In genomic region chrX:71215113-71215708, GRCm38 (mm10) we compare ENCODE assay signal across 8 mouse cellular contexts. TPM values are rescaled to one million over a fixed set of nuclear protein-coding genes. Genes with fewer than 3 reads are reported as not detected.
A peak's percentile ranks its signal among the peaks of the same experiment; 100 is the strongest.
DNase-seq lines count a peak whose midpoint lies in the region; ATAC-seq and TF ChIP-seq lines count a peak whose summit lies in the region.

No protein-coding gene starts in this region.

- H3K9ac ChIP-seq in liver, embryonic 15.5 days = peak overlapping the region; percentile 43; the same call in 1 of the 2 replicates
- 0 out of 2 replicates have a peak overlapping the region, but pooled peaks have one; percentile 29 for H3K9ac ChIP-seq in neural tube, embryonic 14.5 days (replicated peaks; ENCODE audit: low read depth, low read length)

- no peaks in the 10 kb centered on the region for H3K36me3 ChIP-seq in kidney, adult 2 months (ENCODE audit: control insufficient read depth, insufficient read depth, low read length)
- H3K36me3 ChIP-seq in E14TG2a.4 (ENCODE audit: insufficient read depth, low read length) = no peaks in the 10 kb centered on the region
- H3K36me3 ChIP-seq in liver, embryonic 15.5 days (replicated peaks) = no peaks in the 10 kb centered on the region
- no peaks in the 10 kb centered on the region for H3K36me3 ChIP-seq in neural tube, embryonic 14.5 days (ENCODE audit: control insufficient read depth, insufficient read depth, low read length)

- under 1% methylated on average over 27 of the region's 27 CpGs for WGBS in kidney, adult 2 months
- WGBS in liver, embryonic 15.5 days (ENCODE audit: insufficient replicate concordance) = 8% methylated on average over 27 of the region's 27 CpGs
- 24% methylated on average over 23 of the region's 27 CpGs for WGBS in neural tube, embryonic 14.5 days

- H3K9me3 ChIP-seq in E14TG2a.4 (ENCODE audit: low read length) = no peaks in the 10 kb centered on the region
- H3K9me3 ChIP-seq in liver, embryonic 15.5 days (replicated peaks) = no peaks in the 10 kb centered on the region
- no peaks in the 10 kb centered on the region for H3K9me3 ChIP-seq in neural tube, embryonic 14.5 days (ENCODE audit: control insufficient read depth, low read length)

- H3K27ac ChIP-seq in kidney, adult 2 months (ENCODE audit: insufficient read depth, low read depth, low read length) = 0 out of 2 replicates have a peak overlapping the region, but pooled peaks have one; percentile 35
- H3K27ac ChIP-seq in liver, embryonic 15.5 days (replicated peaks) = no peak overlapping the region
- H3K27ac ChIP-seq in neural tube, embryonic 14.5 days (ENCODE audit: low read depth, low read length) = no peak overlapping the region

- no peak for TF ChIP-seq CTCF in kidney, adult 2 months (conservative IDR thresholded peaks at IDR 0.05; ENCODE audit: insufficient read depth, insufficient read length, low read depth, low read length)
- TF ChIP-seq CTCF in E14TG2a.4 (conservative IDR thresholded peaks at IDR 0.05; ENCODE audit: low read length) = no peak

- H3K27me3 ChIP-seq in kidney, adult 2 months (replicated peaks; ENCODE audit: control insufficient read depth, insufficient read depth, low read length) = no peaks in the 10 kb centered on the region
- H3K27me3 ChIP-seq in E14TG2a.4 (ENCODE audit: insufficient read depth, low read length) = no peaks in the 10 kb centered on the region
- no peaks in the 10 kb centered on the region for H3K27me3 ChIP-seq in liver, embryonic 15.5 days
- no peaks in the 10 kb centered on the region for H3K27me3 ChIP-seq in neural tube, embryonic 14.5 days (ENCODE audit: control insufficient read depth, insufficient read depth, low read length)

- peak; percentile 35 for DNase-seq in kidney, adult 2 months
- DNase-seq in kidney, adult 9 months = no peak
- DNase-seq in embryo, embryonic 10.5 days (ENCODE audit: low spot score) = peak; percentile 1
- DNase-seq in heart, postnatal 4 days = peak; percentile 23
- DNase-seq in cerebellum, adult 9-11 months = no peak

- H3K4me3 ChIP-seq in kidney, adult 2 months (ENCODE audit: insufficient read depth, low read depth, low read length) = peak overlapping the region; percentile 97
- peak overlapping the region; percentile 78 for H3K4me3 ChIP-seq in E14TG2a.4 (replicated peaks; ENCODE audit: low read length)
- peak overlapping the region; percentile 60 for H3K4me3 ChIP-seq in liver, embryonic 15.5 days (replicated peaks)
- H3K4me3 ChIP-seq in neural tube, embryonic 14.5 days (ENCODE audit: low read depth, low read length) = peak overlapping the region; percentile 38

- no peak for TF ChIP-seq POLR2A in kidney, adult 2 months (IDR thresholded peaks at IDR 0.05; ENCODE audit: low read depth, low read length)

- peak; percentile 74 for ATAC-seq in liver, embryonic 15.5 days (ENCODE audit: insufficient read depth)
- ATAC-seq in neural tube, embryonic 14.5 days (ENCODE audit: low read depth) = peak; percentile 88

- H3K4me1 ChIP-seq in kidney, adult 2 months (ENCODE audit: control insufficient read depth, insufficient read depth, low read length) = no peaks in the 10 kb centered on the region; the same call in 1 of the 2 replicates
- peaks cover 14% of the 10 kb centered on the region for H3K4me1 ChIP-seq in E14TG2a.4 (replicated peaks; ENCODE audit: low read depth, low read length)
- 0 out of 2 replicates have a peak, but pooled peaks cover 3% of the 10 kb centered on the region for H3K4me1 ChIP-seq in liver, embryonic 15.5 days (replicated peaks)
- no peaks in the 10 kb centered on the region for H3K4me1 ChIP-seq in neural tube, embryonic 14.5 days (ENCODE audit: control insufficient read depth, insufficient read depth, low read length)

- peak overlapping the region; percentile 74 for H3K4me2 ChIP-seq in liver, embryonic 15.5 days
- peak overlapping the region; percentile 51 for H3K4me2 ChIP-seq in neural tube, embryonic 14.5 days (ENCODE audit: low read depth, low read length)

RNA-seq across cellular contexts. Expression of gene Mtm1, which starts 4.6 kb away (rescaled TPM):
- 2.9 and 3.1 TPM in 2 replicates for polyA plus RNA-seq in kidney, adult 2 months (2012; rRNA removed)
- 10 to 100 TPM; 11.6 to 12.4 TPM for total RNA-seq in heart, postnatal 4 days (2021)
- polyA plus RNA-seq in liver, embryonic 15.5 days (2015; fragmentation: Nextera tagmentation; extraction: Ambion mirVana) = 3.6 and 4.4 TPM in 2 replicates
- polyA plus RNA-seq in neural tube, embryonic 14.5 days (2014; fragmentation: Nextera tagmentation; extraction: Ambion mirVana) = 7.8 and 8.2 TPM in 2 replicates

Comparison
In these comparisons a context has a peak if more than half of its experiments do, and no peak if none do; other contexts are left out.
1. DNase-seq: peak in kidney, adult 2 months (single experiment), embryo, embryonic 10.5 days (single experiment) and heart, postnatal 4 days (single experiment); none in kidney, adult 9 months (single experiment) and cerebellum, adult 9-11 months (single experiment).
2. H3K4me3 ChIP-seq: peak in every context shown above with its lines; median percentile 97 in kidney, adult 2 months; 78 in E14TG2a.4; 60 in liver, embryonic 15.5 days; 38 in neural tube, embryonic 14.5 days.